Mouse (Mus musculus) brown adipose tissue, adult 24 weeks (tissue): ENCODE measurements around the gene Slc25a18. TPM values are rescaled to one million over a fixed set of nuclear protein-coding genes. Genes with fewer than 3 reads are reported as not detected.

Experiments
- polyA plus RNA-seq: library from polyadenylated mRNA; stranded (reverse); fragments of >200 nt; gene quantifications from 2 replicates; pipeline ENCODE4 v1.2.4, GENCODE M21; 2012; ENCODE audit not compliant: missing spikeins, insufficient read depth, insufficient read length

Slc25a18 gene
- polyA plus RNA-seq, 1 experiment, result not detected

Other genes starting within 250 kb of the Slc25a18 start
- gene Hdhd5, start 242.3 kb upstream of the Slc25a18 start, polyA plus RNA-seq, result 10.5 and 11.9 TPM in 2 replicates
- gene Cecr2, start 107.2 kb upstream of the Slc25a18 start, polyA plus RNA-seq, result 7.3 and 8.7 TPM in 2 replicates
- 200 and 349 TPM in 2 replicates for gene Atp6v1e1, start 49.2 kb downstream of the Slc25a18 start, polyA plus RNA-seq
- gene Bcl2l13, start 62.6 kb downstream of the Slc25a18 start, polyA plus RNA-seq, result 56.4 and 68.8 TPM in 2 replicates
- 1.7 and 2.0 TPM in 2 replicates for gene Bid, start 143.3 kb downstream of the Slc25a18 start, polyA plus RNA-seq